Mouse (Mus musculus) heart, adult 8-10 months (tissue): Measurements from ENCODE around the gene Lrrc8d. TPM values are rescaled to one million over a fixed set of nuclear protein-coding genes. Genes with fewer than 3 reads are reported as not detected.

Experiments used
- DNase-seq: peaks from one replicate; pipeline ENCODE4 v3.0.0; 2022; ENCODE audit warnings: low spot score
- total RNA-seq, 4 experiments: library from RNA; stranded (reverse); gene quantifications; 2 replicates each; pipeline ENCODE4 v1.2.4; 2022

Lrrc8d gene
- total RNA-seq, 4 experiments from 2014 or later: 7.2 to 11.1 (median 9.0) TPM

DNA sequence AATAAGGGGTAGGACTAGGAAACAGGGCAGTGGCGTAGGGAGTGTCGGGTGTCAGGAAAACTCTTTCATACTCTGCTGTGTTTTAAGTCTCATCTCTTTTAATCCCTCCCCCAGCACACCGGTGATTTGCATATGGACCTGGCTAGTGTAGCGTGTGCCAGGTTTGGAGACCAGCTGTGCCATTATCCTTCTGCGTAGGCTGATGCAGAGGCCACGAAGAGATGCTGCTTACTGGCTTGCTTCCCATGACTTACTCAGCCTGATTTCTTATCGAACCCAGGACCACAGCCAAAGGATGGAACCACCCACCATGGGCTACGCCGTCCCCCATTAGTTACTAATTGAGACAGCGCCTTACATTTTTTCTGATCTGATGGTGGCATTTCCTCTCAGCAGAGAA, 64.6 kb downstream of the Lrrc8d start:
- DNase-seq: no peak

DNA sequence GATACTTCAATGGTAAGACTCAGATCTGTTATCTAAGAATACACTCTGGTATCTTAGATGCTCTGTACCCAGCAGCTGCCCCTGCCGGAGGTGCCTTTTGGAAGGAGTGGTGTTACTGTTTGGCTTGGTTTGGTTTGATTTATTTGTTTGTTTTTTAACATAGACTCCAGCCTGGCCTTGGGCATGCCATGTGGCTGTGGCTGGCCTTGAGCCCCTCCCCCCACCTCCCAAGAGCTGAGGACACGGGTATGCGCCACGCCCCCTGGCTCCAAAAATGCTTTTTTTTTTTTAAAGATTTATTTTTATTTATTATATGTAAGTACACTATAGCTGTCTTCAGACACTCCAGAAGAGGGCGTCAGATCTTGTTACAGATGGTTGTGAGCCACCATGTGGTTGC, 65.6 kb downstream of the Lrrc8d start:
- no peak for DNase-seq

DNA sequence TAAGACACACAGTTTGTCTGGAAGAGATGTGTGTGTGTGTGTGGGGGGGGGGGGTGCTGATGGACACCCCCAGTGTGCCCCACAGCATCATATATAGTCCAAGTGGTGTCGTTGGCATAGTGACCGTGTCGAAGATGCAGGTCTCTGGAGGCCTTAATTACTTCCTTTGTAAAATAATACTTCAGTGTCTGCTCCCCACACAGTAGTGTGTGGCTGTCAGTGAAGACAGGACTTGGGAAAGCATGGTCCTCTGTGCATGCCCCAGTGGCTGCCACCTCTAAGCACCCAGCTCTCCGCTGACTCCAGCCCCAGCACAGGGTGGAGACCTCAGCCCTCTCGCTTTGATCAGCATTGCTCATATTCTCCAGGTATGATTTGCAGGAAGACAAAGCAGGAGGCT, 76.6 kb downstream of the Lrrc8d start:
- DNase-seq: no peak

DNA sequence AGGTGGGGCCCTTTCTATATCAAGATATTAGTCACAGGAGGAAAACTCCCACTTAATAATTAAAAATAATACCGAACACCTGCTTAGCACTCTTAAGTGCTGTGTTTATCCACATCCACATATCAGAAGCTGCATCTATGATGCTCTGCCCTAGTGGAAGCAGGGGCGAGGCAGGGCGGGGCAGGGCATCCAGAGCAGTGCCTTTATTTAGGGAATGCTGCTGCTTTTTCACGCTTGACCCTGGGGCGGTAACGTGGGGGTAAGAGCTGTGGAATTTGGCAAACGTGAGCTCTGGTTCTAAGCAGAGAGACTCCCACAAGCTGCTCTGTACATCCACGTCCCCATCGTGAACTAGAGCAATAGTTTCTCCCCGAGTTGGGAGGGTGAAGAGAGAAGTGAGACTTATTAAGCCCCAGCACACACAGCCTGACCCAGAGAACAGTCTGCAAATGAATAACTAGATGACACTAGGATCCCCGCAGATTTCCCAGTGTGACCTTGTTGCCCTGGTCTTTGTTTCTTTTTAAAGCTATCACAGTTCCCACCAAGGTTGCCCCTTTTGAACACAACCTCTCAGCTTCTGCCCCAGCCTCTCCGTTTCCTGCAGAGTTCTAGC, 77.3 kb downstream of the Lrrc8d start:
- DNase-seq: no peak

DNA sequence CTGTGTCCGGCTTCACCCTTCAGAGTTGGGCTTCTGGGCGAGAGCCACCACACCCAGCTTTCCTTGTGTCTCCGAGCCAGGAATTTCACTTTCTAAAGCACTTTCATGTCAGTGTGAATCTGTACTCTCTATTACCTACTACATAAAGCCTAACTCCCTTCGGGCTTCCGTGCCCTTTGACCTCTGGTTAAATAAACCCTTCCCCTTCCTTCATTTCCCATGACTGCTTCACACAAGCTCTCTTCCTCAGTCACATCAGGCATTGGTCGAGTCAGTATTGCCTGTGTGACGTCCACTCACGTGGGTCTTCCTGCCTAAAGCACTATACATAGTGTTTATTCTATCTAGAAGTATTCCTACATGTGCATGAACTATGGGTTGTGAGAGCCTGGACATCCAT, 77.9 kb downstream of the Lrrc8d start:
- no peak for DNase-seq

DNA sequence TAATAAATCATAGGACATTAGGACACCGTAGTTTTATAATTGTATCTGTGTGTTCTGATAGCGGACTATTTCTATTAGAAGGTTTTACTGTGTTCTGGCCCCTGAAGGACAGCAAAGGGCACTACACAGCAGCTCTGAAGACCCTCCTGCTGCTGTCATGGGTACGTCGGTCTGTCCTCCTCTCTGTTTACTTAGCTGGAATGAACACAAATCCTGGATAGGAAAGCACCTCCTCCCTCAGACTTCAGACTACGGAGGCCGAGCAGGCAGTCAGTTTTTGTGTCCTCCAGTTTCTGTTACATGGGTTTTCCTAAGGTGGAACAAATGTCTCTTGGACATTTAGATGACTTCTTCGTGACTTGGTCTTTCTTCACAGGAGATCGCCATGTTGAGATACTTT, 78.4 kb downstream of the Lrrc8d start:
- no peak for DNase-seq

DNA sequence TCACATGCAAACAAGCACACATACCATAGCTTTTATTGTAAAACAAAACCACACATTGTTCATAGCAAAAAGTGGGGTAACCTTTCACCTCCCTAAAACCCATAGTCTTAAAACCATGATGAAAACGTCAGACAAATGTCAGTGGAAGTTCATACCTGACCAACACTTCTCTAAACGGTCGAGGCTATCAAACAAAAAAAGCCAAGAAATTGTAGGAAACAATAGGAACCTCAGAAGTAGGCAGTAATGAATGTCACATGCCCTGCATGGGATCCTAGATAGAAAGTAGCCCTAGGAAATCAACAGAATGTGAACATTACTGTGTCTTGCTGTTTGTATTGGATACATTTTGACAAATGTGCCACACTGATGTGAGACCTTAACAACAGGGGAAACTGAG, 79.0 kb downstream of the Lrrc8d start:
- DNase-seq: no peak

DNA sequence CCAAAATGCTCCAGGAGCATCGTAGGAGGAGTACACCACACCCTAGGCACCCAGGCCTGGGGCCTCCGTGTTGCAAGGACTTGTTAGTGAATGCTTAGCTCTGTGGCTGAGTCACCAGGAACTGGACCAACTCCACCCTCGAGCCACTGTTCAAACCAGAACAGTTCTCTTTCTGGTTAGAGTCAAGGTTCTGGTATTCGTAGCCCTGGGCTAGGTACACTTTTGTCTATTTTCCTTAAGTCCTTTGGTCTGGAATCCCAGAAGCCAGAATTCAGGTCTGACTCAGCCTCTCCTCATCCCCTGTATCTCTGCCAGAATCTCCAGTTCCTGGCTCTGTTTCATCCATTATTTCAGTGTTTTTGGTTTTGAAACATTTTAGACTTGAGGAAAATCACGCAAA, 79.6 kb downstream of the Lrrc8d start:
- DNase-seq: peak; percentile 26

DNA sequence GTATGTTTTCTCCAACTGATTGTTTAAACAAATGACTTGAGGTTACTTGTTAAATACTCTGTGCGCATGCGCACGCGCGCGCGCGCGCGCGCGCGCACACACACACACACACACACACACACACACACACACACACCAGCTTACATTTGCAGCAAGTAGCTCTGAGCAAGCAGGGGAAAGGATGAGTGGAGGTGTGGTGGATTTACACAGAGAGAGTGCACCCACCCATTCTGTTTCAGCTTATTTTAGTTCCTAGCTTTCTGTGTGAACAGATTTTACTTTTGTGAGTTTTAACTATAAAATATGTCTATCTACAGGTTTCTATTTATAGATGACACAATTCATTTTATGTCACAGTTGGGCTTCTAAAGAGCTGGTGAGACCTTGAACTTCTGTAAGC, 84.1 kb downstream of the Lrrc8d start:
- no peak for DNase-seq

DNA sequence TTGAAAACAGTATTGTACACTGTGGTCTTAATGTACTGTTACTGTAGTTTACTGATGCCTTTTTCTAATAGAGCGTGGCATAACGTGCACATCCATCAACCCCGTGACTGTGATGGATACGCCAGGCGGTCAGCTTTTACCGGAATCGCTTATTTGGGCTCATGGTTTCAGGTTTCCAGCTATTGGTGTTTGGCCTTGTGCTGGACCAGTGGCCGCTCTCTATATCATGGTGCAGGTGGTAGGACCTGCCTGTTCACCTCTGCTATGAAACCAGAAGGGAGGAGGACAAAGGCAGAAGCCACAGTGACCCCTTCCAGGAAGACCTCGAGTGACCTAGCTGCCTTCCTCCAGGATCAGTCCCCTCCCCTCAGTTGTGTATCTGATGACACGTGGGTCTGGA, 85.0 kb downstream of the Lrrc8d start:
- DNase-seq: no peak

DNA sequence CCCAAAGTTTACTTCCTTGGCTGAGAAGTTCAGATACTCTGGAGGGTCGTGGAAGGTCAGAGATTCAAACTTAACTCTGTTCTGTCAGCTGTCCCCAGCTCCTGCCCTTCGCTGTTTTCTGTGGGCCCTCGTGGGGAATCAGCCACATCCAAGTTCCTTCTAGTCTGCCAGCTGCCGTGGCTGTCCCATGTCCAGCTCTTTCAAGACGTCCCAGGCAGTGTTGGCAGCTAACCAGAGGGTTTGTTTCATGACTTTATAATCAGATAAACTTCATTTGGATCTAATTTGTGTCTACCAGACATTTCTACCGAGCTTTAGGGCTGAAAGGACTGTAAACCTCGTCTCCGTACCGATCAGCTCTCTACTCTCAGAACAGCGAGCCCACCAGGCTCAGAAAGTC, 87.8 kb downstream of the Lrrc8d start:
- DNase-seq: no peak

DNA sequence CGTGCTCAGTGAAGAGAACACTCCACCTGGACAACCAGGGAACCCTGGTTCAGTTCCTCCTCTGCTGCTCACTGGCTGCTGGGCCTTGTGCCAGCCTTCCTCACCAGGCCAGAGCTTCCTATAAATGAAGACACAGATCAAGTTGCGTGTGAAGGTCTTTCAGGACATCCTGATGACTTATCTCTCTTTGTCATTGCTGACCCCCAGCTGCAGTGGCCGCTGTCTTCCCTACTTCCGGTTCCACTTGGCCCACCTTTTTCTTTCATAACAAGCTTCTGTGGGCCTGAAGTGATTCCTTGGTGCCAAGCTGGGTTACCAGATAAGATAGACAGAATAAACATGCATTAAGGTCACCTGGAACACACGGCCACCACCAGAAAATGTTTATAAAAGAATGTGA, 90.0 kb downstream of the Lrrc8d start:
- no peak for DNase-seq

DNA sequence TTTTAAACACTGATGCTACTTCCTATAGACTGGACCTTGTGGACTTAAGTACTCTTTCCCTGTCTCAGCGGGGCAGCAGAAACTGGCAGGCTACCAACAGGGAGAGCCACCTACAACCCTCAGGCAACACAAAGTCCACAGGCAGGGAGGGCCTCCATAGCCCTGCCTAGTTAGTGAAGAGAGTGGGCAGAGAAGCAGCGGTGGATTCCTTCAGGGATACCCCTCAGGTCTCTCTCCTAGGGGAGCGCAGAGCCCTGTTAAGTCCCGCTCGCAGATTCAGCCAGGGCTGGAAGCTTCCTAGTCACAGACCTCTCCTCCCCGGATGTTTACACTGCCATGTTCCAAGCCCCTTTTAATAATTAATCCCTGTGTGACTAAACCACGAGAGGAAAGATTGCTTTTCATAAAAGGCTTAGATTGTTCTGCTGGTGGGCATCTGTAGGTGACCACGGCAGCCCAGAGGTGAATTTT, 92.6 kb downstream of the Lrrc8d start:
- peak; percentile 24 for DNase-seq

DNA sequence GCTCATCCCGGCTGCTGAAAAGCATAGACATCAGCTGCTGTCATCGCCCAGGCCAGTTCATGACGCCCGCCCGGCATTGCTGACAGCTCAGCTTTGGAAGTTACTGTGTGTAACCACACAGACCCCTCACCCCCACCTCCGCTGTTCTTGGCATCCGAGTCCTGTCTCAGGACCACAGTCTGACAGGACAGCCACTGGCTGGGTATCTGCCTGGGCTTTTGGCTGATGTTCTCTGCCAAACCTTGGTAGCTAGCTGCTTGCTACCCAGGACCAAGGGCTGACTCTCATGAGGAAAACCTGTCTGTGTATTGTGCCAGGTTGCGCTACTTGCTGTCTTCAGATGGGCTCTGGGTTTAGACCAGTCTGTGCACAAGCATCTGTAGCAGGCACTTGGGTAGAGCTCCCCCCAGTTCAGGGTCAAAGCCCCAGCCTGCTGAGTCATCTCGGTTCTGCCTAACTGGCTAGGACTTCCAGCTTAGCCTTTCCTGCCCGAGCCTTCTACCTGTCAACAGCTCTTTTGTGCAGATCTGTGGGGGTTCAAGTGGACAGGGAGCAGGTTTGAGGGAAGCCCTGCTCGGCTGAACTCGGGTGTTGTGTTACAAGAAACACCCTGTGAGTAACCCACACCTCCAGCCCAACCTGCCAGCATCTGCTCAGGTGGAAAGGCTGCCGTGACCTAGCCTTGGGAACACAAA, 93.2 kb downstream of the Lrrc8d start:
- peak; percentile 41 for DNase-seq

DNA sequence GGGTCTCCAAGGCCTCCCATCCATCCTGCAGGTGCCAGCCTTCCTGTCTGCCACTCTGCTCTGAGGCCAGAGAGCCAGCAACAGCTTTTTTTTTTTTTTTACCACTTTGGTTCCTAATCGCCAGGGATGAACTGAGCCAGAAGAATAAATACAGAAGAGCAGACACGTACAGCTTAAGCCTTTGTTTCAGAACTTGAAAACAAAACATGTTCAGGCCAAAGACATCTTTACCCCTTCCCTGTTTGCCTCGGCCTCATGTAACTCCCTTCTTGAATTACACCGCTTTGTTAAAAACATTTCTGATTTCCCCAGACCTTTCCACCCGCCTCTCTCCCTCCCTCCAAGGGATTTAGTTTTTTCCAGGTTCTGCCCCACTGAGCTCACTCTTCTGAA, 93.8 kb downstream of the Lrrc8d start:
- DNase-seq: no peak

DNA sequence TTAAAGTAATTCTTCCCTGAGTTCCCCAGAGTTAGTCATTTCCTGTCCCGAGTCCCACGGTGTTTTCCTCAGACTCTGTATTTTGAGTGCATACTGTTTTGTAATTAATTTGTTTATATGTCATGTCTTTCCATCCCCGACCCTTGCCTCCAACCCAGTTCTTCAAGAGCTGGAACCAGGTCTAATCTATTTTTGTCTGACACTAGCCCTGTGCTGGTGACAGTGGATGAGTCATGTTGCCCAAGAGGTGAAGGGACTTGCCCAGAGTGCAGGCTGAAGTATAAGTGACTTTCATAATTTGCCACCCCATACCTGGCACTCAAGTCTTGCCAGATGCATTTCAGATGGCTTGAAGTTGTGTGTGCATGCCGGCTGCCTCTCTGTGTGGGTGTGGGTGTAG, 98.7 kb downstream of the Lrrc8d start:
- peak; percentile 34 for DNase-seq

DNA sequence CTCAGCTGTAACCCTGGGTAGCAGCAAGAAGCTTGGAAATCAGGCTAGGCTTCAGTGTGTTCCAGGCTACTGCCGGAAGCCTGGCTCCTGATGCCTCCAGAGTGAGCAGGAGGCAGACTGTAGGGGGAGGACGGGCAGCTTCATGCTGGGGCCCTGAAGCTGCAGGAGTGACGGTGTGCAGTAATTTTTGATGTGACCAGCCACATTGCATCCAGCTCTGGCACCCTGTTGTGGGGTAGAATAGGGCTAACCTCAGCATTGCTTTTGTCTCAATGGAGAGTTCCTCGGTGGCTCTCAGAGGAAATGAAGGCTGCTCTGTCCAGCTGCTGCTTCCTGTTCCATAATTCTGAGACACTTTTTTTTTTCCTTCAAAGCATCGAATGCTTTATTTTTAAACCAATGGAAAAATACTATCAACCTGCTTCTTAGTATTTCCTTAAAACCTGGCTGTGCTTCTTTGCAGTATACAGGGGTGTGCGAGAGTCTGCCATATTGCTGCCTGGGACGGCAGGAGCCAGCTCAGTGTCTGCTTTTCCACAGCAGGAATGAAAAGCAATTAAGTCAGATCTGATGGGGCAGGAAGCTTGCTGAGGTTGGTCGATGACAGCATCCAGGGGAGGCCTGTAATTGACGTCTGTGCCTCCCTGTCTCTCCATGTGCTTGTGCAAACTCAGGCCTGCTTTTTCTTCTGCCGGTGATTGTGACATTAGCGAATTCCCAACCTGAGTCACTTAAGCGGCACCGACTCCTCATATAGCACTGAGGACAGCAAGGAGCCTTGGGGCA, 100.3 kb downstream of the Lrrc8d start:
- peak; percentile 40 for DNase-seq

DNA sequence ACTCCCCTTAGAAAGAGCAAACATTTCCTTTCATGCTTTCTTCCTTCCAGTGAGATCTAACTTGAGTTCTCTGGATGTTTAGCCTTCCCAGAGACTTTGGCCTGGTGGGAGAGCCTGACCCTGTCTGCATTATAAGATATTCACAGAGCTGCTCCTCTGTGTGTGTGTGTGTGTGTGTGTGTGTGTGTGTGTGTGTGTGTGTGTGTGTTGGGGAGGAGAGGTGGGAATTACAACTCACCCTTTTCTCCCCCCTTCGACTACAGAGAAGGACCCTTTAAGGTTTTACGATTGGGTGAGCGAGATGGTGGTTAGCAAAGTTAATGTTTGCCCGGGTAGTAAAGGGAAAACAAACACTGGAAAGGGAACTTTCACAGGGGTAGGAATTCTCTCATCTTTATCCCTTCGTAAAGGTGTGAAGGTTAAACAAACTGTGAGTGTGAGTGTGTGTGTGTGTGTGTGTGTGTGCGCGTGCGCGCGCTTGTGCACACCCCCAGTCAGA, 101.3 kb downstream of the Lrrc8d start:
- no peak for DNase-seq

DNA sequence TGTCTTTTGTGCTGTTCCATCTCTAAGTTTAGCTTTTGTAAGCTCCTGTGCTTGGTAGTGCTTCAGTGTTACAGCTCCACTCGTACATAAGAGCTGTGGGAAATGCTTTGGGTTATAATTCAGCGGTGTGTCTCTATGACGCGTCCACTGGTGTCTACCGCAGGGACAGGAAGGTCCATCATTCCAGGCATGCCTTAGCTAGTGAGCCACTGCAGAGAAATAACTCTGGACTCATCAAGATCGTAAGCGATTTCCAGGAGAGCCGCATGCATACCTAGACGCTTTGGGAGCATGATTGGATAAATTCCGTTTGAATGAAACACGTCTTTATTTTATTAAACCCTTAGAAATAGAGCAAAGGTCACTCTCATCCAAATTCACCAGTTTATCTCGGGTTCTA, 106.2 kb downstream of the Lrrc8d start:
- DNase-seq: no peak

DNA sequence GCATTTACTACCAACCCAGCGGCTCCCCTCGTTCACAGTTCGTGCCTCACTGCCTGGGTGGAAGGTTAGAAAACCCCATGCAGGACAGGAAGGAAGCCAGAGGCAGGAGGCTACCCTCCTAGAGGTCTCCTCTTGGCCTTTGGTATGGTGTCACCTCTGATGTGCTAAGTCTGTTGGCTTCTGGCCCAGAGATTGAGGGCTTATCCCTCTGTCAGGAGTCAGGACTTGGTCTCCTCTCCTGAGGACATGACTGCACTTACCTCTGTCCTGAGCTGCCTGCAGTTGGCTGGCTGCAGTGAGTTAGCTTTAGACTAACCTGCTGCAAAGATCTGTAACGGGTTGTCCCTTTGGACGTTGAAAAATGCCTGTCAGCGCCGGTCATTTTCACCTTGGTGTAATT, 107.7 kb downstream of the Lrrc8d start:
- DNase-seq: no peak

DNA sequence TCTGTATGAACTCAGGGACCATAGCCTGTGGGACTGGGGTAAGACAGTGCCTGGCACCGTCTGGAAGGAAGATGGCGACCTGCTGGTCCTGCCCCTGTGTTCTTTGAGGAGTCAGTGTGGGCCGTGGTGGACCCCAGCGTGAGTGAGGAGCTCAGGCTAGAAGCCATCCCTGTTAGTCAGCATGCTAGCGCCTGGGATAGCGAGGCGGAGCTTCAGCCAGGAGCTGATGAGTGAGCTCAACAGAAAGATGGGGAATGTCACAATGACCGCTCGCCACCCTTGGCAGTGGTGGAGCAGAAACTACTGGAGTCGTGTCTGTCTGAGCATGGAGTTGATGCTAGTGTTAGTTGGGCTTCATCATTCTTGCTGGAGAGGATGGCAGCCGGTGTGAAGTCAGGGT, 109.3 kb downstream of the Lrrc8d start:
- DNase-seq: no peak

DNA sequence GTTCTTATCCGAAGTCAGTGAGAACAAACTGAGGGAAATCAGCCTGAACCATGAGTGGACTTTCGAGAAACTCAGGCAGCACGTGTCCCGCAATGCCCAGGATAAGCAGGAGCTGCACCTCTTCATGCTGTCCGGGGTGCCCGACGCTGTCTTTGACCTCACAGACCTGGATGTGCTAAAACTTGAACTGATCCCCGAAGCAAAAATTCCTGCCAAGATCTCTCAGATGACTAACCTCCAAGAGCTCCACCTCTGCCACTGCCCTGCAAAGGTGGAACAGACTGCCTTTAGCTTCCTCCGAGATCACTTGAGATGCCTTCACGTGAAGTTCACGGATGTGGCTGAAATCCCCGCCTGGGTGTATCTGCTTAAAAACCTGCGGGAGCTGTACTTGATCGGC, 113.3 kb downstream of the Lrrc8d start:
- DNase-seq: no peak

DNA sequence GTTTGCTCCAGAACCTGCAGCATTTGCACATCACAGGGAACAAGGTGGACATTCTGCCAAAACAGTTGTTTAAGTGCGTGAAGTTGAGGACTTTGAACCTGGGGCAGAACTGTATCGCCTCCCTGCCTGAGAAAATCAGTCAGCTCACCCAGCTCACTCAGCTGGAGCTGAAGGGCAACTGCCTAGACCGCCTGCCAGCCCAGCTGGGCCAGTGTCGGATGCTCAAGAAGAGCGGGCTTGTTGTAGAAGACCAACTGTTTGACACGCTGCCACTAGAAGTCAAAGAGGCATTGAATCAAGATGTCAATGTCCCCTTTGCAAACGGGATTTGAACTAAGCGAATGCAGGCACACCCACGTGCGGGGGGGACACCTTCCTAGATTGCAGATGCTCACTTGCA, 114.2 kb downstream of the Lrrc8d start:
- DNase-seq: no peak
